Mouse (Mus musculus) embryonic facial prominence, embryonic 14.5 days (tissue): ENCODE data around the gene Trnp1. TPM values are rescaled to one million over a fixed set of nuclear protein-coding genes. Genes with fewer than 3 reads are reported as not detected.
A peak's percentile ranks its signal among the peaks of the same experiment; 100 is the strongest.

Experiments
- ATAC-seq: fragments of 200-750 bp; cut with Nextera tagmentation; 2 replicates; pipeline ENCODE4 v1.8.0; 2017; ENCODE audit warnings: low read depth, moderate number of reproducible peaks, moderate TSS enrichment
- DNase-seq: peaks from one replicate; pipeline ENCODE4 v3.0.0-alpha.2; 2015; ENCODE audit warnings: low spot score
- H3K27ac ChIP-seq: fragments of 300-500 bp; sonication (generic); replicated peaks from 2 replicates; pipeline ENCODE4 v1.5.1; 2014; ENCODE audit warnings: low read depth, mild to moderate bottlenecking, low read length, moderate library complexity
- H3K27me3 ChIP-seq: fragments of 300-500 bp; sonication (generic); replicated peaks from 2 replicates; pipeline ENCODE4 v1.6.1; 2014; ENCODE audit warnings: low read length; ENCODE audit not compliant: control insufficient read depth, insufficient read depth
- H3K36me3 ChIP-seq: fragments of 300-500 bp; sonication (generic); 2 replicates; pipeline ENCODE4 v1.6.1; 2014; ENCODE audit warnings: low read length, mixed read lengths; ENCODE audit not compliant: control insufficient read depth, insufficient read depth
- H3K4me1 ChIP-seq: fragments of 300-500 bp; sonication (generic); 2 replicates; pipeline ENCODE4 v1.6.1; 2014; ENCODE audit warnings: antibody characterized with exemption, low read length; ENCODE audit not compliant: control insufficient read depth, insufficient read depth
- H3K4me2 ChIP-seq: fragments of 300-500 bp; sonication (generic); 2 replicates; pipeline ENCODE4 v1.6.1; 2014; ENCODE audit warnings: low read depth, mild to moderate bottlenecking, low read length, moderate library complexity, mixed read lengths
- H3K4me3 ChIP-seq: fragments of 300-500 bp; sonication (generic); 2 replicates; pipeline ENCODE4 v1.5.1; 2014; ENCODE audit warnings: low read depth, mild to moderate bottlenecking, low read length
- H3K9ac ChIP-seq: fragments of 300-500 bp; sonication (generic); 2 replicates; pipeline ENCODE4 v1.6.1; 2014; ENCODE audit warnings: low read depth, mild to moderate bottlenecking, low read length, moderate library complexity, mixed read lengths
- H3K9me3 ChIP-seq: fragments of 300-500 bp; sonication (generic); 2 replicates; pipeline ENCODE4 v1.6.1; 2016; ENCODE audit warnings: low read length; ENCODE audit not compliant: control insufficient read depth
- WGBS: fragments of 180-500 bp; shearing (Covaris S2); extraction: QIAGEN DNeasy Blood & Tissue Kit; methylation state at CpG from one replicate; pipeline ENCODE4 v1.1.7; 2014; 5-methylcytosine and 5-hydroxymethylcytosine counted together
- polyA plus RNA-seq: library from polyadenylated mRNA; unstranded; fragments of >200 nt; fragmentation: Nextera tagmentation; extraction: Ambion mirVana; gene quantifications from 2 replicates; pipeline ENCODE4 v1.2.1, GENCODE M21; 2014

The Trnp1 gene
- polyA plus RNA-seq, 1 experiment from 2014 or later, result 9.0 TPM

DNA sequence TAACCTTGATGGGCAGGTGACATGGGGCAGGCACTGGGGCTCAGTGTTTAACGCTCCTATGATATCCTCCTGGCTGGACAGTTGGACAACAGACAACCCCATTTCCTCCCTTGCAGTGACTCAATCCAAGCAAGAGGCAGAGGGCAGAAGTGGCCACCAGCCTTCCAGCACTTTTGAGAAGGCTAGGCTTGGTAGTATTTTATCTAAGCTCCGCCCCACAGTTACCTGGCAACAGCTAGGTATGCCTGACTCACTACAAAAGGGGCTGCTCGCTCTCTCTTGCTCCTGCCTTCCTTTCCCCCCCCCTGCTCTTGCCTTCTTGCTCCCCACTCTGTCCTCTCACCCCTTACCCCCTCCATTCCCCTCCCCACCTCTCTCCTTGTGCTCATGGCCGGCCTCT, 37.0 kb downstream of the Trnp1 start:
- H3K27me3 ChIP-seq, result no peaks in the 10 kb centered on the region
- no peak overlapping the region for H3K4me2 ChIP-seq
- no peaks in the 10 kb centered on the region for H3K9me3 ChIP-seq
- H3K9ac ChIP-seq, result no peak overlapping the region
- ATAC-seq (no peak), DNase-seq (no peak)
- 80% methylated on average over 4 of the region's 4 CpGs for WGBS
- H3K27ac ChIP-seq, result no peak overlapping the region
- no peak overlapping the region for H3K4me3 ChIP-seq
- H3K36me3 ChIP-seq, result no peaks in the 10 kb centered on the region
- H3K4me1 ChIP-seq, result no peaks in the 10 kb centered on the region

DNA sequence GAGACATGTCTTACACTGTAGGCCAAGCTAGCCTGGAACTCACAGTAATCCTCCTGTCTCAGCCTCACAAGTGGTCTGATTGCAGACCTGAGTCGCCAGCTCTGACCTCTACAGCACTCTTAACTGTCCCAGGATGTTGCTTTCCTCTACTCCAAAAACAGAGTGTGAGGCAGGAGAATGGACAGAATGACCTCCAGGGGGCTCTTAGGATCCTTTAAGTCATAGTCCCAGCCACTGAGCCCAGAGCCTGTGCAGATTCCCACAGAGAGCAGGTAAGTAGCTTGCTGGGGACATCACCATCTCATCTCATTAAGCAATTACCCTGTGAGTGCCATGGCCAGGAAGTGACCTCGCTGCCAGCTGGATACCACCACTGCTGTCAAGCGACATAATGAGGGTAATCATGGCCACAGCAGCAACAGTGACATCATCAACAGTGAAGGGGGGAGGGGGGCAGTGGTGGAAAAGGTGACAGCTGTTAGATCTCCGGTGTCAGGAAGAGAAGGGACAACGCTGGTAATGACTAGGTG, 37.5 kb downstream of the Trnp1 start:
- DNase-seq, result no peak
- H3K9me3 ChIP-seq, result no peaks in the 10 kb centered on the region
- H3K4me3 ChIP-seq, result no peak overlapping the region
- H3K9ac ChIP-seq, result no peak overlapping the region
- whole genome bisulfite sequencing, result 50% methylated on average over 5 of the region's 5 CpGs
- H3K36me3 ChIP-seq, result no peaks in the 10 kb centered on the region
- no peak overlapping the region for H3K27ac ChIP-seq
- H3K4me1 ChIP-seq, result no peaks in the 10 kb centered on the region
- H3K27me3 ChIP-seq, result no peaks in the 10 kb centered on the region
- no peak for ATAC-seq
- H3K4me2 ChIP-seq, result no peak overlapping the region

DNA sequence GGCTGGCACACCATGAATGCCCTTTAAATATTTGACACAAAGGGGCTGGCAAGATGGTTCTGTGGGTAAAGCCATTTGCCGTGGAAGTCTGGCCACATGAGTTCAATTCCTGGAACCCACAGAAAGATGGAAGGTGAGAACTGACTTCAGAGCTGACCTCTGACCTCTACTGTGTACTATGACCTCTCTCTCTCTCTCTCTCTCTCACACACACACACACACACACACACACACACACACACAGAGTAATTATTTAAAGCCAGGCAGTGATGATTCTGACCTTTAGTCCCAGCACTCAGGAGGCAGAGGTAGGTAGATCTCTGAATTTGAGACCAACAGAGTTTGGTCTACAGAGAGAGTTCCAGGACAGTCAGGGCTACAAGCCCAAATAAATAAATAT, 38.3 kb downstream of the Trnp1 start:
- Histone ChIP-seq H3K4me1 (no peaks in the 10 kb centered on the region), H3K4me3 (no peak overlapping the region)
- WGBS, result 64% methylated on average over 1 of the region's 1 CpGs

DNA sequence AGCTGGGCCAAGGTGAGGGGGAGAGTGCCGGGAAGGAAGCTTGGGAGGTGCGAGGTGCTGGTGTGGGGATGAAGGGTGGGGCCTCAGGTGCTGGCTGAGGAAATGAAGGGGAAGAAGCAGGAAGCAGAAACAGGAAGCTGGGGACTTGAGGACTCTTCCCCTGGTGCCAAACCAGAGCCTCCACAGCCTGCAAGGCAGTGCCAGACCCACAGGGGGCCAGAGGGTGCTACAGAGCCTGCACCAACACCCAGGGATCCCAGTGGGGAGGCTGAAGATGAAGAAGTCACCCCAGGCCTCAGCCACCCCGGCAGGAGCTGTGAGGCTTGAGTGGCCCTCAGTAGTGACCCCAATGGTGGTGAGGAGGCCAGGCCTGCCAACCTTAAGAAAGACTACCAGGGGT, 40.3 kb downstream of the Trnp1 start:
- Histone ChIP-seq H3K4me2 (no peak overlapping the region), H3K9ac (no peak overlapping the region), H3K4me1 (no peaks in the 10 kb centered on the region), H3K27me3 (no peaks in the 10 kb centered on the region), H3K4me3 (no peak overlapping the region), H3K27ac (no peak overlapping the region), H3K36me3 (no peaks in the 10 kb centered on the region), H3K9me3 (no peaks in the 10 kb centered on the region)
- DNase-seq (no peak), ATAC-seq (no peak)
- 80% methylated on average over 3 of the region's 3 CpGs for WGBS

More for the DNA sequence above, 38.3 kb downstream of the Trnp1 start:
- DNase-seq (no peak), ATAC-seq (no peak)
- H3K9me3 ChIP-seq, result no peaks in the 10 kb centered on the region
- H3K27me3 ChIP-seq, result no peaks in the 10 kb centered on the region
- H3K9ac ChIP-seq, result no peak overlapping the region
- H3K36me3 ChIP-seq, result no peaks in the 10 kb centered on the region
- H3K4me2 ChIP-seq, result no peak overlapping the region
- H3K27ac ChIP-seq, result no peak overlapping the region

DNA sequence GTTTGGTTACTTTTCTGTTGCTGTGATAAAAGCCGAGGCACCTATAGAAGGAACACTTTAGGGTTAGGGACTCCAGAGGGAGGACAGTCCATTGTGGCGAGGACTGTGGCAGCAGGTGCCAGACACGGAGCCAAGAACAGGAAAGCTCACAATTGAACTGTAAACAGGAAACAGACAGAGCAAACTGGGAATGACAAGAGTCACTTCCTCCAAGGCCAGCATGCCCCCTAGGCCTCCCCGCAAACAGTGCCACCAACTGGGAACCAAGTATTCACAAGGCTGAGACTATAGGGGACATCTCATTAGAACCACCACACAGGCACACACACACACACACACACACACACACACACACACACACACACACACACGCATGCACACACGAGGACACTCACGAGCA, 45.9 kb downstream of the Trnp1 start:
- ATAC-seq (no peak), DNase-seq (no peak)
- H3K4me3 ChIP-seq, result no peak overlapping the region
- no peaks in the 10 kb centered on the region for H3K36me3 ChIP-seq
- 58% methylated on average over 5 of the region's 7 CpGs for WGBS
- H3K4me2 ChIP-seq, result no peak overlapping the region
- H3K27me3 ChIP-seq, result no peaks in the 10 kb centered on the region
- H3K9me3 ChIP-seq, result no peaks in the 10 kb centered on the region
- no peak overlapping the region for H3K9ac ChIP-seq
- peaks cover 9% of the 10 kb centered on the region for H3K4me1 ChIP-seq
- H3K27ac ChIP-seq, result no peak overlapping the region

DNA sequence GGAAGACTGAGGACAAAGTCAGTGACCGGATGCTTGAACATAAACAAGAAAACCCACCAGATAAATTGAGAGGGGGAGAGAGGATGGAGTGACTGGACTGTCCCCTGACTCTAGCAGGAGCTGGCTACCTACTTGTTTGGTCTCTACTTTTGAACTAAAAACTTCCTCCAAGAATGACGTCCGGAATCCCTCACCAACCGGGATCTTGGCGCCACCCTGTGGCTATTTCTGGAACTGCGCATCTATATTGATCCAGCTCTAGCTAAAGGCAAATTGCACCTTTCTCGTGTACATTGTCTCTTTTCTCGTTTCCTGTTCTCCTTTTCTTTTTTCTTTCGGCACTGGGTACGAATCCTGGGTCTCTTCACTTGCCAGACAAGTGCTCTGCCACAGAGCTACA, 46.8 kb downstream of the Trnp1 start:
- H3K4me1 ChIP-seq, result peaks cover 9% of the 10 kb centered on the region
- WGBS, result 12% methylated on average over 10 of the region's 10 CpGs
- no peaks in the 10 kb centered on the region for H3K36me3 ChIP-seq
- H3K4me3 ChIP-seq, result no peak overlapping the region
- no peak overlapping the region for H3K4me2 ChIP-seq
- H3K9me3 ChIP-seq, result no peaks in the 10 kb centered on the region
- H3K27me3 ChIP-seq, result no peaks in the 10 kb centered on the region
- H3K27ac ChIP-seq, result no peak overlapping the region
- ATAC-seq (no peak; the same call in 1 of the 2 replicates), DNase-seq (peak; percentile 78)
- H3K9ac ChIP-seq, result no peak overlapping the region

DNA sequence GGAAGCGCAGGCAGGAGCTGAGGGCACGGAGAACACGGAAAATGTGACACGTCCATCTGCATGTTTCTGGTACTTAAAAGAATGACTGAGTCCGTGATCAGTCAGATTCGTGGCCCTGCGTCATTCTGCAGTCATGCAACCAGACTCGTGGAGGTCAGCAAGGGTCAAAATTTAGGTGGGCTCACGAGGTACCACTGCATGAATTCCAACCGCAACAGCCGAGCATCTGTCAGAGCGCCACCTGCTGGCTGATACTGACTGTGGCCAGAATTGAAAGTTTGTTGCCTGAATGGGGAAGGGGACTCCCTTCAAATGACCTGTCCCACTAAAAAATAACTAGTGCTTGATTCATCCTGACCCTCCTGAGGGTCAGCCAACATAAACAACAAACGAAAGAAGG, 48.6 kb downstream of the Trnp1 start:
- H3K36me3 ChIP-seq, result no peaks in the 10 kb centered on the region
- H3K27ac ChIP-seq, result no peak overlapping the region
- H3K27me3 ChIP-seq, result no peaks in the 10 kb centered on the region
- H3K4me2 ChIP-seq, result no peak overlapping the region
- no peak; the same call in 1 of the 2 replicates for ATAC-seq
- H3K9me3 ChIP-seq, result no peaks in the 10 kb centered on the region
- no peak for DNase-seq
- H3K9ac ChIP-seq, result no peak overlapping the region
- WGBS, result 17% methylated on average over 13 of the region's 13 CpGs
- H3K4me3 ChIP-seq, result no peak overlapping the region
- peaks cover 9% of the 10 kb centered on the region for H3K4me1 ChIP-seq

DNA sequence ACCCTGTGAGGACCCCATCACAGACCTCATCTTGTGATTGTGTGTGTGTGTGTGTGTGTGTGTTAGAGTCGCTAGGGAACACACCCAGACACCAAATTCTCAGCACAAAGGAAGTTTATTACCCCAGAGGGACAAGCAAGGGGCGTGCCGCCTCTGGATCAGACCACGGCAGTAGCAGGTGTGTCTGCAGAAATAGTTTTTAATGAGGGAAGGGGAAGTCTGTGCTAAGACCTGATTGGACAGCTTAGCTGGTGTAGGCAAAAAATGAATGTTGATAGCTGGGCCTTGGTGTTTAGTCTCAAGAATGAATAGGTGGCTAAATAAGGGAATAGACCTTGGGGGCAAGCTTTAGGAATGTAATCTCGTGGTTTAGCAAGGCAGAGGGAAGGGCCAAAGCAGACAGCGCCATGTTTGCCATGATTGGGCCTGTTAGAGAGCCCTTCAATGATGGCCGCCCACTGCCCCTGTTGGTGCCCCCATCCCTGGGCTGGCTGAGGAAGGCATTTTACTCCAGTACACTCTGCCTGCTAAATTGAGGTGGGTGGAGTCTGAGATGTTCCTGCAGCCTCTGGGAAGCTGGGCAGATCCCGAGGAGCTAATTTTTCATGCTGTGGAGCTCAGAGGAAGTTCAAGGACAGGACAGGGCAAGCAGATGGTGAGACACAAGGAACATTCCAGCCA, 49.5 kb downstream of the Trnp1 start:
- 63% methylated on average over 8 of the region's 8 CpGs for WGBS
- ATAC-seq (0 out of 2 replicates have a peak, but pooled peaks have one; percentile 16), DNase-seq (peak; percentile 34)
- Histone ChIP-seq H3K9me3 (no peaks in the 10 kb centered on the region), H3K27ac (no peak overlapping the region), H3K4me1 (peaks cover 9% of the 10 kb centered on the region), H3K36me3 (no peaks in the 10 kb centered on the region), H3K4me3 (no peak overlapping the region), H3K9ac (no peak overlapping the region), H3K4me2 (no peak overlapping the region), H3K27me3 (no peaks in the 10 kb centered on the region)

DNA sequence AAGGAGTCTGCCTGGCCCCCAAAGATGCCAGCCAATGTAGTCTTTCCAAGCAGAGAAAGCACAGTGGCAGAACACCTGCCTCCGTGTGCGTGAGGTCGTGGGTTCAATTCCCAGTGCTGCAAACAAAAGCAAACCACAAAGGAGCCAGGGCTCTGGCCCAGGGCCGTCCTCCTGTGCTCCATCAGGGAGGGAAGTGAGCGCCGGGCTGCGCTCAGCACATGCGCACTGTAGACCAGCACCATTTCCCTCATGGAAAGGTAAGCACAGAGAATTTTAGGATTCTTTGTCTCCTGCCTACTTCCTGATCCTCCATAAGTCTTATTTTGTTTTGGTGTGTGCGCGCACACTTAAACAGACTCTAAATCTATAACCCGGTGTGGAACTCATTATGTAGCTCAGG, 50.4 kb downstream of the Trnp1 start:
- WGBS, result 84% methylated on average over 11 of the region's 11 CpGs
- no peak overlapping the region for H3K27ac ChIP-seq
- no peak overlapping the region for H3K4me2 ChIP-seq
- no peaks in the 10 kb centered on the region for H3K9me3 ChIP-seq
- no peak overlapping the region for H3K4me3 ChIP-seq
- DNase-seq (no peak), ATAC-seq (no peak)
- peaks cover 9% of the 10 kb centered on the region for H3K4me1 ChIP-seq
- H3K9ac ChIP-seq, result no peak overlapping the region
- no peaks in the 10 kb centered on the region for H3K27me3 ChIP-seq
- no peaks in the 10 kb centered on the region for H3K36me3 ChIP-seq
